In the genomic region with DNA sequence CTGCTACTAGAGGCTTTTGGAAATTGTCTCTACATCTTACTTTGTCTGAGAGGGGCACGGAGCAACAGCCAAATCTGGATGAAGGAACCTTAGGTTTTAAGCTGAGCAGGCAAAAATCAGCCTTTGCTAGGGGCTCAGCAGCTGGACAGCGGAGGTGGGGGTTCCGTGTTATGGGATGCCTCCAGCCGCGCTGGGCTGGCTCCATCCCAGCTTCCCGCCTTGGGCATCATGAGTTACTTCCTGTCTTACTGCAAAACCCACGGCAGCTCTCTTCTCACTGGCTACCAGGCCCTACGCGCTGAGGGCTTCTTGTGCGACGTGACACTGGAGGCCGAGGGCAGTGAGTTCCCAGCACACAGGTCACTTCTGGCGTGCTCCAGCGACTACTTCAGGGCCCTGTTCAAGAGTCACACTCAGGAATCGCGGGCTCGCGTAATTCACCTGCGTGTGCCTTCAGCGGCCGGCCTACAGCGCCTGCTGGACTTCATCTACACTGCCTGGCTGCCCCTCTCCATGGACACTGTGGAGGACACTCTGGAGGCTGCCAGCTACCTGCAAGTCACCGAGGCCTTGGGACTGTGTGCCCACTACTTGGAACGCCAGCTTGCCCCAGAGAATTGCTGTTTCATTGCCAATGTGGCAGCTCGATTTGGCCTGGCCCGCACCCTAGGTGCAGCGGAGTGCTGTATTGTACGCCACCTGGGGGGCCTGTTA, we compare ENCODE assay signal across 9 mouse cellular contexts. TPM values are rescaled to one million over a fixed set of nuclear protein-coding genes. Genes with fewer than 3 reads are reported as not detected.
DNase-seq lines count a peak whose midpoint lies in the region; ATAC-seq lines count a peak whose summit lies in the region.
"Had no signal": no experiment of that assay in that cellular context is flagged by ENCODE, and none has a peak within 500 bp of the region (broad histone marks: within the 10 kb centered on the region; RNA-seq: fewer than 3 reads in every experiment).

TSS of gene Klhl34 (plus strand) at position 229 of the 714 bp plus-strand sequence.

- H3K27ac ChIP-seq in kidney, embryonic 14.5 days (ENCODE audit: low read depth, low read length): no peak within 1 kb of the TSS
- H3K27ac ChIP-seq in neural tube, embryonic 14.5 days (ENCODE audit: low read depth, low read length): no peak within 1 kb of the TSS

- no peak for DNase-seq in kidney, adult 8-10 months
- peak; percentile 48 to 62 for DNase-seq in cerebellum, adult 18-20 months
- DNase-seq in forelimb bud, embryonic 11.5 days (ENCODE audit: low read depth, low spot score): peak; percentile 41
- peak; percentile 23 to 35 for DNase-seq in kidney, postnatal 4 days
- no peak for DNase-seq in layer of hippocampus, adult 18-20 months (ENCODE audit: low spot score in 2 of 2)
- DNase-seq in spleen, postnatal 36 days (ENCODE audit: low spot score in 2 of 2): no peak

- peak within 1 kb of the TSS; percentile 26 for H3K4me3 ChIP-seq in kidney, embryonic 14.5 days (ENCODE audit: low read length)
- H3K4me3 ChIP-seq in neural tube, embryonic 14.5 days (ENCODE audit: low read depth, low read length): peak within 1 kb of the TSS; percentile 12; the same call in 1 of the 2 replicates

- 0 out of 2 replicates have a peak, but pooled peaks cover 2% of the 10 kb centered on the region for H3K4me1 ChIP-seq in kidney, embryonic 14.5 days (ENCODE audit: control insufficient read depth, insufficient read depth, low read length)
- no peaks in the 10 kb centered on the region; the same call in 1 of the 2 replicates for H3K4me1 ChIP-seq in neural tube, embryonic 14.5 days (ENCODE audit: control insufficient read depth, insufficient read depth, low read length)

- H3K9ac ChIP-seq in kidney, embryonic 14.5 days (ENCODE audit: low read depth, low read length): no peak within 1 kb of the TSS
- no peak within 1 kb of the TSS for H3K9ac ChIP-seq in neural tube, embryonic 14.5 days (replicated peaks; ENCODE audit: low read depth, low read length)

- peak within 1 kb of the TSS; percentile 54 for H3K4me2 ChIP-seq in kidney, embryonic 14.5 days (replicated peaks; ENCODE audit: low read depth, low read length)
- H3K4me2 ChIP-seq in neural tube, embryonic 14.5 days (ENCODE audit: low read depth, low read length): peak within 1 kb of the TSS; percentile 48

- ATAC-seq in kidney, embryonic 14.5 days (ENCODE audit: low FRiP score, low TSS enrichment): peak; percentile 84
- peak; percentile 41; the same call in 1 of the 2 replicates for ATAC-seq in neural tube, embryonic 14.5 days (ENCODE audit: low read depth)

- no peaks in the 10 kb centered on the region for H3K36me3 ChIP-seq in kidney, embryonic 14.5 days (ENCODE audit: control insufficient read depth, insufficient read depth, low read length)
- H3K36me3 ChIP-seq in neural tube, embryonic 14.5 days (ENCODE audit: control insufficient read depth, insufficient read depth, low read length): no peaks in the 10 kb centered on the region

- H3K27me3 ChIP-seq in kidney, embryonic 14.5 days (ENCODE audit: control insufficient read depth, insufficient read depth, low read length): no peaks in the 10 kb centered on the region
- no peaks in the 10 kb centered on the region for H3K27me3 ChIP-seq in neural tube, embryonic 14.5 days (ENCODE audit: control insufficient read depth, insufficient read depth, low read length)
- H3K27me3 ChIP-seq: CH12.LX had no signal

- no peaks in the 10 kb centered on the region for H3K9me3 ChIP-seq in kidney, embryonic 14.5 days (ENCODE audit: control insufficient read depth, low read length)
- no peaks in the 10 kb centered on the region for H3K9me3 ChIP-seq in neural tube, embryonic 14.5 days (ENCODE audit: control insufficient read depth, low read length)

- WGBS in kidney, embryonic 14.5 days: 41% methylated on average over 28 of the region's 28 CpGs
- WGBS in neural tube, embryonic 14.5 days: 42% methylated on average over 28 of the region's 28 CpGs

RNA-seq across cellular contexts. Expression of gene Klhl34, which starts in this region (rescaled TPM):
- polyA plus RNA-seq in kidney, embryonic 14.5 days (2014; fragmentation: Nextera tagmentation; extraction: Ambion mirVana): 0.20 and 0.53 TPM in 2 replicates
- polyA plus RNA-seq in neural tube, embryonic 14.5 days (2014; fragmentation: Nextera tagmentation; extraction: Ambion mirVana): 2.2 and 2.5 TPM in 2 replicates
- total RNA-seq in layer of hippocampus, adult 18-20 months (2021): under 1 TPM in 1 of 2 experiments, not detected in 1; 0.15 TPM
- total RNA-seq: CH12.LX had no signal

Comparison
In these comparisons a context has a peak if more than half of its experiments do, and no peak if none do; other contexts are left out.
1. DNase-seq: peak in cerebellum, adult 18-20 months (2 of 2), forelimb bud, embryonic 11.5 days (single experiment) and kidney, postnatal 4 days (2 of 2); none in kidney, adult 8-10 months (0 of 2), layer of hippocampus, adult 18-20 months (0 of 2) and spleen, postnatal 36 days (0 of 2).
2. Peak in ATAC-seq, H3K4me3 ChIP-seq and H3K4me2 ChIP-seq in kidney, embryonic 14.5 days; RNA of the gene not detected or under 1 TPM.